Mouse (Mus musculus): ENCODE measurements around the gene Dnaaf2.

DNA sequence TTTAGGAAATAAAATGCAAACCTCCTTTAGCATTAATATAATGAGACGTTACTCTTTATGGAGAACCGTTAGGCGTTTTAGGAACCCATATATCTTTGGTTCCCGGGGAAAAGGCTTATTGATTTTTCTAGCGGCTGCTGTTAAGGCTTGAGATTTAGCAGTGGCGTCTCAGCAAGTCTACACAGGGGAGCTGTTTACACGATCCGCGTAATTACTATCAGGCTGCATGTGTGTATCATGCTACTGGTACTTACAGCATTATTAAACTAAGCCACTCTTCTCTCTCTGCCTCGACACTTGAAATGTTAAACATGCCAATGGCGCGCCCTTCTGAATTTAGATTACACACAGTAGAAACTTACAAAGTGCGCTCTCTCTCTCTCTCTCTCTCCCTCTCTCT, 48.2 kb downstream of the Dnaaf2 start:
- TF ChIP-seq POLR2A (IDR thresholded peaks at IDR 0.05; ENCODE audit: control insufficient read depth, low read depth, low read length), result no peak
- TF ChIP-seq CTCF (IDR thresholded peaks at IDR 0.05; ENCODE audit: control insufficient read depth, insufficient read depth, insufficient replicate concordance, low read depth, low read length), result no peak

Measured in testis, adult 2 months (tissue).